Mouse (Mus musculus) thymus, adult 18-20 months (tissue): Measurements from ENCODE around the gene Glt28d2.

Experiments used
- DNase-seq, 2 experiments: peaks; one replicate each; pipeline ENCODE4 v3.0.0; 2022; ENCODE audit warnings: mixed read lengths in 2 of 2

Gene Glt28d2

GRCm38 (mm10) chr3:85820839-85821548 is 66.3 kb downstream of the Glt28d2 start:
- no peak for DNase-seq
